Mouse (Mus musculus) CH12.LX (cell line): ENCODE results near the gene Mgat4d. TPM values are rescaled to one million over a fixed set of nuclear protein-coding genes. Genes with fewer than 3 reads are reported as not detected.

Experiments
- DNase-seq: peaks from one replicate; pipeline ENCODE4 v3.0.0-alpha.2; 2013; ENCODE audit errors: extremely low read depth
- H3K27ac ChIP-seq: 2 replicates; pipeline ENCODE4 v1.5.1; 2012; ENCODE audit warnings: low read depth, mild to moderate bottlenecking, control low read depth, moderate library complexity; ENCODE audit not compliant: insufficient read depth
- H3K27me3 ChIP-seq: replicated peaks from 2 replicates; pipeline ENCODE3; 2012; ENCODE audit warnings: inconsistent platforms
- H3K36me3 ChIP-seq, 2 experiments: replicated peaks in 1 of 2; 2 replicates each; pipeline versions ENCODE3 to v1.6.1; 2012; ENCODE audit warnings: inconsistent platforms in 1 of 2, low read length in 1 of 2, mild to moderate bottlenecking in 1 of 2, mixed read lengths in 1 of 2, moderate library complexity in 1 of 2; ENCODE audit not compliant: control insufficient read depth in 1 of 2, insufficient read depth in 1 of 2
- H3K4me1 ChIP-seq, 2 experiments: 2 replicates each; pipeline ENCODE4 v1.6.1; 2012; ENCODE audit warnings: inconsistent platforms in 1 of 2, moderate library complexity in 1 of 2; ENCODE audit not compliant: insufficient read depth in 2 of 2, control insufficient read depth in 1 of 2
- H3K4me2 ChIP-seq: 2 replicates; pipeline ENCODE4 v1.6.1; 2012; ENCODE audit warnings: low read depth, mild to moderate bottlenecking, control low read depth; ENCODE audit not compliant: poor library complexity, insufficient read depth, severe bottlenecking
- H3K4me3 ChIP-seq, 3 experiments: fragments of 150-350 bp in 1 of 3; sonication (generic) in 1 of 3; replicated peaks in 1 of 3; 2 replicates each; pipeline versions ENCODE3 to v1.5.1; 2011 to 2012; ENCODE audit warnings: low read depth in 2 of 3, low read length in 2 of 3, mild to moderate bottlenecking in 2 of 3, moderate library complexity in 2 of 3, control low read depth in 1 of 3, improper control_type of control experiment in 1 of 3, inconsistent platforms in 1 of 3, mixed read lengths in 1 of 3; ENCODE audit not compliant: poor library complexity in 1 of 3
- H3K79me2 ChIP-seq: replicated peaks from 2 replicates; pipeline ENCODE4 v1.6.1; 2012; ENCODE audit warnings: mild to moderate bottlenecking, moderate library complexity; ENCODE audit not compliant: control insufficient read depth, poor library complexity, insufficient read depth, severe bottlenecking; ENCODE audit errors: extremely low read depth
- H3K9ac ChIP-seq: 2 replicates; pipeline ENCODE4 v1.6.1; 2012; ENCODE audit warnings: low read depth, mild to moderate bottlenecking, control low read depth, moderate library complexity; ENCODE audit not compliant: insufficient read depth
- H3K9me3 ChIP-seq: replicated peaks from 2 replicates; pipeline ENCODE3; 2012; ENCODE audit warnings: low read length, inconsistent platforms, mixed read lengths
- CHD1 ChIP-seq: IDR thresholded peaks from 2 replicates; pipeline ENCODE4 v1.6.1; 2012; ENCODE audit warnings: low read depth, low read length, improper control_type of control experiment, inconsistent platforms
- CTCF ChIP-seq, 2 experiments: IDR thresholded peaks in 1 of 2; conservative IDR thresholded peaks in 1 of 2; 2 replicates each; pipeline ENCODE4 v1.5.1; 2011 to 2012; ENCODE audit warnings: low read depth in 2 of 2, low read length in 2 of 2, improper control_type of control experiment in 1 of 2, inconsistent platforms in 1 of 2, mild to moderate bottlenecking in 1 of 2, moderate library complexity in 1 of 2
- HCFC1 ChIP-seq: IDR thresholded peaks from 2 replicates; pipeline ENCODE4 v1.6.1; 2012; ENCODE audit warnings: low read depth, mild to moderate bottlenecking, inconsistent platforms, low read length, improper control_type of control experiment
- KAT2A ChIP-seq: IDR thresholded peaks from 2 replicates; pipeline ENCODE4 v1.6.1; 2012; ENCODE audit warnings: low read length, improper control_type of control experiment, inconsistent platforms; ENCODE audit not compliant: insufficient replicate concordance
- MAFK ChIP-seq: IDR thresholded peaks from 2 replicates; pipeline ENCODE4 v1.6.1; 2011; ENCODE audit warnings: low read length, improper control_type of control experiment; ENCODE audit not compliant: insufficient replicate concordance
- MAX ChIP-seq: IDR thresholded peaks from 2 replicates; pipeline ENCODE4 v1.6.1; 2011; ENCODE audit warnings: low read length, improper control_type of control experiment
- MAZ ChIP-seq: IDR thresholded peaks from 2 replicates; pipeline ENCODE4 v1.6.1; 2012; ENCODE audit warnings: low read depth, mild to moderate bottlenecking, inconsistent platforms, low read length, improper control_type of control experiment, moderate library complexity
- MYC ChIP-seq: IDR thresholded peaks from 2 replicates; pipeline ENCODE4 v1.6.1; 2011; ENCODE audit warnings: low read depth, mild to moderate bottlenecking, improper control_type of control experiment, low read length
- NELFE ChIP-seq: IDR thresholded peaks from 2 replicates; pipeline ENCODE4 v1.6.1; 2011; ENCODE audit warnings: low read depth, low read length, improper control_type of control experiment
- RAD21 ChIP-seq: IDR thresholded peaks from 2 replicates; pipeline ENCODE4 v1.6.1; 2011; ENCODE audit warnings: low read depth, mild to moderate bottlenecking, low read length, improper control_type of control experiment, moderate library complexity
- SIN3A ChIP-seq: IDR thresholded peaks from 2 replicates; pipeline ENCODE4 v1.6.1; 2012; ENCODE audit warnings: low read length, improper control_type of control experiment, inconsistent platforms
- SMC3 ChIP-seq: IDR thresholded peaks from 2 replicates; pipeline ENCODE4 v1.6.1; 2011; ENCODE audit warnings: low read depth, low read length, improper control_type of control experiment
- UBTF ChIP-seq: IDR thresholded peaks from 2 replicates; pipeline ENCODE4 v1.6.1; 2012; ENCODE audit warnings: low read depth, mild to moderate bottlenecking, inconsistent platforms, low read length, improper control_type of control experiment, moderate library complexity
- USF1 ChIP-seq: IDR thresholded peaks from 2 replicates; pipeline ENCODE4 v1.6.1; 2014; ENCODE audit warnings: low read depth, mild to moderate bottlenecking, inconsistent platforms, low read length, improper control_type of control experiment
- ZC3H11A ChIP-seq: IDR thresholded peaks from 2 replicates; pipeline ENCODE4 v1.6.1; 2012; ENCODE audit warnings: low read depth, mild to moderate bottlenecking, inconsistent platforms, low read length, improper control_type of control experiment
- ZMIZ1 ChIP-seq: IDR thresholded peaks from 2 replicates; pipeline ENCODE4 v1.6.1; 2012; ENCODE audit warnings: low read depth, mild to moderate bottlenecking, inconsistent platforms, low read length, improper control_type of control experiment
- dilution Hi-C: fragments of 300-500 bp; cut with MboI; formaldehyde crosslinking; loops from 2 replicates; pipeline ENCODE4 v1.14.3; 2020; ENCODE audit warnings: low sequenced_read_pairs; ENCODE audit not compliant: extremely low pct_unique_long_range_greater_than_20kb, extremely low pct_ligation_motif_present
- in situ Hi-C: fragments of 300-500 bp; cut with MboI; formaldehyde crosslinking; loops from 3 replicates; pipeline ENCODE4 v1.14.3; 2019; ENCODE audit warnings: low sequenced_read_pairs, low pct_ligation_motif_present, low pct_unique_long_range_greater_than_20kb, mixed read lengths
- polyA plus RNA-seq: library from polyadenylated mRNA; unstranded; fragments of >175 nt; gene quantifications from 2 replicates; pipeline ENCODE4 v1.2.1, GENCODE M21; 2012; ENCODE audit warnings: low read depth; ENCODE audit not compliant: insufficient read length
- total RNA-seq, 2 experiments: library from RNA; depleted of rRNA; stranded (reverse); fragments of 300-350 nt in 1 of 2; fragments of >200 nt in 1 of 2; gene quantifications; 2 replicates each; pipeline ENCODE4 v1.2.3; 2012 to 2014

Mgat4d gene
- total and polyA plus RNA-seq, 3 experiments, result 0.17 TPM; not detected in 2

GRCm38 (mm10) chr8:83406836-83407235 is 58.6 kb downstream of the Mgat4d start:
- no peak overlapping the region for H3K4me2 ChIP-seq
- no peak for TF ChIP-seq MYC
- no peak for TF ChIP-seq CHD1
- peak in 1 of 2 experiments; percentile 48; a peak in 2 of 4 replicates for TF ChIP-seq CTCF (conservative IDR thresholded peaks at IDR 0.05 in 1 of 2, IDR thresholded peaks at IDR 0.05 in 1 of 2; ENCODE audit: low read depth in 2 of 2, low read length in 2 of 2)
- TF ChIP-seq RAD21, result peak; percentile 40
- TF ChIP-seq ZC3H11A, result no peak
- TF ChIP-seq USF1, result no peak
- TF ChIP-seq MAZ, result 0 out of 2 replicates have a peak, but pooled peaks have one; percentile 23
- TF ChIP-seq SIN3A, result no peak
- TF ChIP-seq UBTF, result no peak
- no peak for TF ChIP-seq ZMIZ1
- peak; percentile 45 for TF ChIP-seq SMC3
- TF ChIP-seq MAX, result no peak

GRCm38 (mm10) chr8:83408496-83408895 is 60.2 kb downstream of the Mgat4d start:
- H3K36me3 ChIP-seq, result no peaks in the 10 kb centered on the region
- H3K27ac ChIP-seq, result no peak overlapping the region
- H3K4me3 ChIP-seq, result no peak overlapping the region
- no peaks in the 10 kb centered on the region for H3K9me3 ChIP-seq
- DNase-seq, result no peak
- no peaks in the 10 kb centered on the region for H3K4me1 ChIP-seq
- in situ Hi-C loops, result no loop called here
- no peak overlapping the region for H3K4me2 ChIP-seq
- dilution Hi-C loops, result no loop called here
- no peak overlapping the region for H3K9ac ChIP-seq
- H3K27me3 ChIP-seq, result no peaks in the 10 kb centered on the region
- no peaks in the 10 kb centered on the region for H3K79me2 ChIP-seq
- TF ChIP-seq HCFC1 (no peak), ZC3H11A (no peak), MAX (no peak), CTCF (conservative IDR thresholded peaks at IDR 0.05 in 1 of 2, IDR thresholded peaks at IDR 0.05 in 1 of 2; ENCODE audit: low read depth in 2 of 2, low read length in 2 of 2) (no peak), NELFE (no peak), KAT2A (no peak), USF1 (no peak), RAD21 (no peak), MAFK (no peak)
- TF ChIP-seq, all 38 proteins: peak for 0

More at GRCm38 (mm10) chr8:83406836-83407235, 58.6 kb downstream of the Mgat4d start:
- no peaks in the 10 kb centered on the region for H3K4me1 ChIP-seq
- no peak for DNase-seq
- in situ Hi-C loops (no loop called here), dilution Hi-C loops (no loop called here)
- no peaks in the 10 kb centered on the region for H3K36me3 ChIP-seq
- no peaks in the 10 kb centered on the region for H3K9me3 ChIP-seq
- H3K4me3 ChIP-seq, result no peak overlapping the region
- H3K9ac ChIP-seq, result no peak overlapping the region
- H3K27me3 ChIP-seq, result no peaks in the 10 kb centered on the region
- no peaks in the 10 kb centered on the region for H3K79me2 ChIP-seq
- no peak overlapping the region for H3K27ac ChIP-seq
